Mouse (Mus musculus) c-Kit-positive CD71-positive TER-119-positive erythroid progenitor cells, embryonic 14.5 days (primary cell): ENCODE results near the gene Naaladl2.
"Not testable (repeated sequence)": the region's sequence is repeated elsewhere in the genome, so short reads cannot be mapped to it uniquely, and the experiment has no call there.

ENCODE experiments used
- DNase-seq: peaks from one replicate; pipeline ENCODE4 v3.0.0-alpha.2; 2013; ENCODE audit warnings: low spot score

Naaladl2 gene

GRCm38 (mm10) chr3:25143555-25144311 lies at the start of gene Naaladl2:
Gene Naaladl2 (minus strand): TSS chr3:25144261.
- DNase-seq = no peak

GRCm38 (mm10) chr3:25151721-25152120 lies 7.7 kb upstream of the Naaladl2 start:
- DNase-seq = no peak

DNA sequence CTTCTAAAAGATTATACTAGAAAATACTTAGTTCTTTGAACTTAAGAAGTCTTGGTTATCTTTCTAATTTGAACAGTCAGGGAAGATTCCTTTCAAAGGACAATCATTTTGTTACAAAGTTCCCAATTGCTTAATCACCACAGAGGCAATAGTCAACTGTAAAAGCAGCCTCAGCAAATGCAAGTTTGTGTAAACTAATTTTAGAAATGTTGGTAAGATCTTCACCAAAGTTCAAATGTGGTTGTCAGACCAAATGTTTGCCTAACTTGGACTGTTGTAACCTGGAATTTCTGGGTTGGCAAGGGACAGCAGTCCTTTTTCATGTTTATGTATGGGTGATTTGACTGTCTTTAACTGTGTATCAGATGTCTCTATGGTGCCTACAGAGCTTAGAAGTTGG lies 3.2 kb upstream of the Naaladl2 start:
- no peak for DNase-seq

DNA sequence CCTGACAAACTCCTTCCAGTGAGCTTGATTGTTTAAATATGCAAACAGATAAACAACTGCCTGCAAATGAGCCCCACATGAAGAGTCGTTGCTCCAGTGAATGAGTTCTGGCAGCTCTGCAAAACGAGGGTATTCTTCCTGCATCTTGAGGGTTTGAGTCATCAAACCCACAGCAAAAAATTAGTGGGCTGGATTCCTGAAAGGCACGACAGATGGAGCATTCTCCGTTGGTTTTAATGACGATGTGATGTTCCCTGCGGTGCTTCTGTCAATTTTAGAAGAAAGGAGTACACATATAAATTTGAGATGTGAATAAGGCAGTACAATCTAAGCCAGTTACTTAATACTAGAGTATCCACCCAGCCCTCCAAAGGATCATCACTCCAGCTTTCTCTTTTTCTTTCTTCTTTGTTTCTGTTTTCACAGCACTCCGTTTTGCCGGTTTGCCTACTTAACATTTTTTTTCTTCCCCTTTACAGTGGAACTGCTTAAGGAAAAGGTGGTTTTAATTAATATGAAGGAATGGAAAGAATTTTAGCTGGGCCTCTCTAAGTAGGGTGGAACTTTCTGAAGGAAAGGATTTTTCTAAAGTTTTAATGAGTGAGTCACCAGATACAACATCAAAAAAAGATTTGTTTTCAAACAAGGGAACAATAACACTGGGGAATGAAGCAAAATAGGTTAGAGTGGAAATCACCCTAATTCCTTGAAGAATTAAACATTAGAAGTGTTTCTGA lies 1.1 kb upstream of the Naaladl2 start:
- DNase-seq = no peak

GRCm38 (mm10) chr3:25143111-25143510 lies 950 bp downstream of the Naaladl2 start:
- no peak for DNase-seq

DNA sequence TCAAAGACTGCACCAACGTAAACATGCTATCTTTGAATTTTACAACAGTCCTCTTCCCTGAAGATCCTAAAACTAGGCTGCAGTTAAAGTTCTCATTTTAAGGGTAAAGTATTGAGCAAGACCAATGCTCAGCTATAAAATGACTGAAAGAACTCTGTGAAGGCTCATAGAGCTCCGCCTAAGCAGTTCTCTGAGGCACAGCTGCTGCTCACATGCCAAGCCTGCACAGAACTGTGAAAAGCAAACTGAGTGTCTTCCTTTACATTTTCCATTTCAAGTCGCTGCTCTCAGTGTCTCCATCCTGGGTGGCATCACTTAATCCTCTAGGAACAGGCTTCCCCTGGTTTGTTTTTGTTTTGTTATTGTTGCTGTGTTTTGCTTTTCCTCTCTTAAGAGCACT lies 12.2 kb downstream of the Naaladl2 start:
- no peak for DNase-seq

- DNase-seq = no peak
These were observed 16.2 kb downstream of the Naaladl2 start for GRCm38 (mm10) chr3:25127864-25128263.

DNA sequence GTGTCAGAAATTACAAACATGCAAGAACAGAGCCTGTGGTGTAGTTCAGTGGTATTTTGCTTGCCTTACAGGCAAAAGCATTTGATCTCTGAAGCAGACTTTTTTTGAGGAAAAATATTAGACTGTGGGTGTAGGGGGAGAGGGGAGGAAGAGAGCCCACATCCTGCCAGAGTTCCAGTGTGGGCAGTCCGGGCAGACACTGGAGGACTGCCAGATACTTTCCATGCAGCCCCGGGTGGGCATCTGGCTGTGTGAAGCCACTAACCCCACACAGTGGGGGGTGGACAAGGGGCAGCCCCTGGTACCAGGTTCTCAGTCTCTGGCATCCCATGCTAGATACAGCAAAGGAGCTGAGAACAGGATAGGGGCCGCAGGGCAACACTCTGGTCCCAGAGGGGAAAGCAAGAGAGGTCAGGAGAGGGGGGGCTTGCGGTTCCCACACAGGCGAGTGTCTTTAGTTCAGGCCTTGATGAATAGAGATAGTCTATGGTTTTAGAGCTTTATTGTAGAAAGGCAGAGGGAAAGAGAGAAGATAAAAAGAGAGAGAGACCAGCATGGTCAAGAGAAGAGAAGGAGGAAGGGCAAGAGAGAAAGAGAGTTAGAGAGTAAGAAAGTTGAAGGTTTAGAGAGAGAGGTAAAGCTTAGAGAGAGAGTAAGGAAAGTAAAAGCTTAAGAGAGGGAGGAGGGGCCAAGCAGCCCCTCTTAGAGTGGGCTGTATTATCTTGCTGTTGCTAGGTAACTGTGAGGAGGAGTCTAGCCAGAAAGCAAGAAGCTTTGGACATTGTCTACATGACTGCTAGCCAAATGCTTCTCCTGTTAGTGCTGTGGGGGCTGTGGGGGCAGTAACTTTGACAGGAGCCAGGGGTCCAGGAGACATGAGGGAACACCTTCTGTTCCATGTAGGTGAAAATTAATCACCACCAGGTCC lies 18.9 kb downstream of the Naaladl2 start:
- no peak for DNase-seq

GRCm38 (mm10) chr3:25113107-25113506 lies 31.0 kb downstream of the Naaladl2 start:
- DNase-seq = no peak

DNA sequence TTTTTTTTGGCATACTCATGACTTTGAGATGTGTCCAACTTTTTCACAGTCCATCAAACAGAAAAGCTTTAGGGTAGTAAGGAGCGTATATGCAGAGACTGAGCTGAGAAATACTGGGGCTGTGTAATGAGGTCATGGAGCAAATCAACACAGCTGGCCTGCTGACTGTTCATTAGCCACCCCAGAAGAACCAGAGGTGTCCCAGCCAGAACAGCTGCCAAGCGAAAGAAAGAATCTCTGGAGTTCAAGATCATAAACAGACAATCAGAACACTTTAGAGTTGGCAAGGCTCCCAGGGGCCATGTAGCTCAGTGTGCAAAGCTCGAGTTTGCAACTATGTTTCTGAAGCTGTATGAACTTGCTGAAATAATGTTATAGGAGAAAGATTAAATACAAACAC lies 35.1 kb downstream of the Naaladl2 start:
- DNase-seq = no peak

DNA sequence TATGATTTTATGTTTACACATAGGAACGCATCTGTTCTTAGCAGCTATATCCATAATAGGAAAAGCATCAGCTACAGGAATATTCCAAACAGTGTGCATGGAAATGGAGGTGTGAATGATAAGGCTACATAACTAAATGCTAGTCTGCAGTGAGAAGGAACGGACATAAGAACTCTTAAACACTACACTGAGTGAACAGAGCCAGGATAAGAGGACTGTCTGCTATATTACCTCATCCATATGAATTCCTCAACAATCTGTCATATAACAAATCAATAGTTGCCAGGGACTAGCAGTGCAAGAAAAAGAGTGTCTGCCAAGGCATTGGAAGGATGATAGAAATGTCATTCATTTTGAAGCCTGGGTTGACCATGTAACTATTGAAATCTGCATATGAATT lies 51.1 kb downstream of the Naaladl2 start:
- DNase-seq = no peak

DNA sequence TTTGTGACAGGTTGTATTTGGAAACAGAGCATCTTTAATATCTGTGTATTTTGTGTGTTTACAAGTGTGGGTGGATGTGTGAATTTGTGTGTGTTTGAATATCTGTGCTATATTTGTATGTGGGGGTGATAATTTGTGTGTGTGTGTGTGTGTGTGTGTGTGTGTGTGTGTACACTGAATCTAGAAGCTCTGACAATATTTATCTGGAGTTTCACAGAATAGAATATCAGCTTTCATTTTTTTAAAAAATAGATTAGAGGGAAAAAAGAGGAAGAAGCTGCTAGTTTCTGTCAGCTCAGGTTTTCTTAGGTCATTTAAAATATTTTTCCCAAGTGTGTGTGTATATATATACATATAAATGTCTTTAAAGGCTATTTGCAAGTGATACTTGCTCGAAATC lies 68.3 kb downstream of the Naaladl2 start:
- no peak for DNase-seq

- DNase-seq = no peak
These were observed 69.8 kb downstream of the Naaladl2 start for GRCm38 (mm10) chr3:25074266-25074665.

DNA sequence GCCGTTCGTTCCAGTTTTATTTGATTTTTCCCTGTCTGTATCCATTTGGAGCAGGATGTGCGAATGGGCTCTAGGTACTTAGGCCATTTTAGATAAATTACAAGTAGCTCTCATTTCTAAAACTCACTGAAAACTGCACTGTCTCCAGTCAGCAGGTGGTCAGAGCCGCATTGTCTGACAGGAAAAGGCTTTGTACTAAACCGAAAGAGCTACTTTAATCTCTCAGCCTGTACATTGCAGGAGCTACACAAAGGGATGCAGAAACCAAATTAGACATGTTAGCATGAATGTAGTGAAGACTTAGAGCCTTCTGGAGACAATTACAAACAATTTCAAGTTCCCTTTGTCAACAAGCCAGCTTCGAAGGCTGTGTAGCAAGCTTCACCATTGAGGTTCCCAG lies 70.2 kb downstream of the Naaladl2 start:
- no peak for DNase-seq

DNA sequence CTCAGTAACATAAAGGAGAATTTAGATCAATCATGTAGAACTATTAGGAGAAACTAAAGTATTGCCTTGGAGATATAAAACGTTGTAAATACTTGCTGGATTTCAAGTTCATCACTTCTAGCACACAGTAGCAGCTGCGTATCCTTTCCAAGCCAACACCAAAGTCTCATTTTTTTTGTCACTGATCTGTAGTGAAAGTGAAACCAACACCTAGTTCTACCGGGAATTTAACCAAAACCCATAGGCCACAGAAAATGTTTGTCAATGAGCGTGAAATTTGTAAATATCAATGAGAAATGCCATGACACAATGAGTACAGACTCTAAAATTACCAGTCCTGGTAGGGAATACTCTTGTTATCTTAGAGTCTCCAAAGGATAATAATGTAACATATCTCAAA lies 80.8 kb downstream of the Naaladl2 start:
- no peak for DNase-seq

- no peak for DNase-seq
These were observed 91.1 kb downstream of the Naaladl2 start for GRCm38 (mm10) chr3:25052975-25053374.

GRCm38 (mm10) chr3:25019972-25020371 lies 124.1 kb downstream of the Naaladl2 start:
- no peak for DNase-seq

GRCm38 (mm10) chr3:25010751-25011150 lies 133.3 kb downstream of the Naaladl2 start:
- DNase-seq = no peak

GRCm38 (mm10) chr3:25006802-25007201 lies 137.3 kb downstream of the Naaladl2 start:
- not testable (repeated sequence) for DNase-seq

GRCm38 (mm10) chr3:24992577-24992976 lies 151.5 kb downstream of the Naaladl2 start:
- DNase-seq = no peak

DNA sequence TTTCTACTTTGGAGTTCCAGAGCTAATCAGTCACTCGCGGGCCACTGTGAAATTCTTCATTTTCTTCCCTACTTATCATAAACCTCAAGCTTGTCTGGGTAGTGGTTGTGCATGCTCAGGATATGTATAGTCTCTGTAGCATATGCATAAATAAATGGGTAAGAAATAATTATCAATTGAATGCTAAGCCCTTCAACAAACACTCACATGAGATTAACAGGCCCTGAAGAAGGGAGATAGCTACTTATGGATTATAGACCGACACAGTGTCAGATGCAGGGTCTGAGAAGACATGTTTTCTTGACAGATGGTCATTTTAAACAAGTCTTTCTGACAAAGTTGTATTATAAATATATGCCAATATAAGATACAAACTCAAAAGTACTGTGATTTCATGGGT lies 152.0 kb downstream of the Naaladl2 start:
- DNase-seq = no peak

GRCm38 (mm10) chr3:24982111-24982510 lies 161.9 kb downstream of the Naaladl2 start:
- DNase-seq = no peak
